Mouse (Mus musculus): Measurements from ENCODE around the gene Anapc7.

Gene Anapc7

DNA sequence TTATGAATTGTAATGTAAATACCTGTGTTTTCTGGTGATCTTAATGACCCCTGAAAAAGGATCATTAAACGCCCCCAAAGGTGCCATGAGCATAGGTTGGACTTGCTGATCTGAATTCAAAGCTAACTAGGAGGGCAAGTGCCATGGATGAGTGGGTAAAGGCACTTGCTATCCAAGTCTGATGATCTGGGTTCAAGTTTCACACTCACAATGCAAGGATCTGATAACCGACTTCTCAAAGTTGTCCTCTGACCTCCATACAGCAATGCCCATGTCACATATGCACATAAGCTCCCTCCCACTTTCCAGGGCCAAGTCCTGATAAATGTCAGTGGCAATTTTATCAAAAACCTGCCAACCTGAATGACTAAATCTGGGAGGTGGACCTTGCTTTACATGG lies 71.5 kb downstream of the Anapc7 start:
- DNase-seq (ENCODE audit: low read depth in 1 of 2, low spot score in 2 of 2) = no peak

DNA sequence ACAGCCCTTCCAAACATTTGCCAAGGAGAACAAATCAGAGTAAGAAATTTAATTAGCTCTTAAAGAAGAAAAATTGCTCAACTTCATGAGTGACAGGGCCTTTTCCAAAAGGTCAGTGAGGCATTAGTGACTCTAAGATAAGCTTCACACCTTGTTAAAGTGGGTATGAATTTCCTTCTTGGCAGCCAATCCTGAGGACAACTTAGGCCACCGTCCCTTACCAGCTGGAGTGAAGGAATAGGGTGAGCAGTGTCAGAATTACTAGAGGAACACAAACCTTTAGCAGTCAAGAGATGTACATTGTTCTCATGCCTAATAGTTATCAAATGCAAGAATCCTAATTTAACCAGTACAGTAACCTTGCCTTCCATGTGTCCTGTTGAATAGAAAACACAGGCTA lies 73.0 kb downstream of the Anapc7 start:
- DNase-seq (ENCODE audit: low read depth in 1 of 2, low spot score in 2 of 2) = no peak

Measured in monocyte, adult 2 months (primary cell).